Mouse (Mus musculus): ENCODE results near the gene Agbl5. TPM values are rescaled to one million over a fixed set of nuclear protein-coding genes. Genes with fewer than 3 reads are reported as not detected.

Gene Agbl5
- polyA plus RNA-seq, 1 experiment: 19.2 TPM

DNA sequence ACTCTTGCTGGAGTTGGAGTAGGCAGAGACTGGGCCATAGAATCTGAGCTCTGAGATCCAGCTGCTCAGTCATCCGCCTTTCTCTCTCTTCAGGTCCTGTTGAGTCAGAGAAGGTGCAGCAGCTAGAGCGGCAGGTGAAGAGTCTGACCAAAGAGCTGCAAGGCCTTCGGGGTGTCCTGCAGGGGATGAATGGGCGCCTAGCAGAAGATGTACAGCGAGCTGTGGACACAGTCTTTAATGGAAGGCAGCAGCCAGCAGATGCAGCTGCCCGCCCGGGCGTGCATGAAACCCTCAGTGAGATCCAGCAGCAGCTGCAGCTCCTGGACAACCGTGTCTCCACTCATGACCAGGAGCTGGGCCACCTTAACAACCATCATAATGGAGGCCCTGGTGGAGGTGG is 28.3 kb downstream of the Agbl5 start:
- no peak for TF ChIP-seq CTCF (IDR thresholded peaks at IDR 0.05; ENCODE audit: insufficient read depth, low read length)
- no peak for TF ChIP-seq POLR2A (IDR thresholded peaks at IDR 0.05; ENCODE audit: borderline replicate concordance, extremely low read depth, low read depth, low read length)
- 96% methylated on average over 9 of the region's 9 CpGs for WGBS
- DNase-seq: no peak
- peaks cover 36% of the 10 kb centered on the region for H3K4me1 ChIP-seq (ENCODE audit: control insufficient read depth, insufficient read depth, low read length)
- H3K4me3 ChIP-seq (replicated peaks; ENCODE audit: extremely low read depth, low read depth, low read length): no peak overlapping the region

DNA sequence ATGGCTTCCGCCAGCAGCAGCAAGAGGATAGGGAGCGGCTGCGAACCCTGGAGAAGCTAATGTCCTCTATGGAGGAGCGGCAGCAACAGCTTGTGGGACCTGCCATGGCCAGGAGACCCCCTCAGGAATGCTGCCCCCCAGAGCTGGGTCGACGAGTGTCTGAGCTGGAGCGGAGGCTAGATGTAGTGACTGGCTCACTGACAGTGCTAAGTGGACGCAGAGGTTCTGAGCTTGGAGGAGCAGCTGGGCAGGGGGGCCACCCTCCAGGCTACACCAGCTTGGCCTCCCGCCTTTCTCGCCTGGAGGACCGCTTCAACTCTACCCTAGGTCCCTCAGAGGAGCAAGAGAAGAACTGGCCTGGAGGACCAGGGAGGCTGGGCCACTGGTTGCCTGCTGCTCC is 28.9 kb downstream of the Agbl5 start:
- H3K4me3 ChIP-seq (replicated peaks; ENCODE audit: extremely low read depth, low read depth, low read length): no peak overlapping the region
- no peak for TF ChIP-seq POLR2A (IDR thresholded peaks at IDR 0.05; ENCODE audit: borderline replicate concordance, extremely low read depth, low read depth, low read length)
- no peak for TF ChIP-seq CTCF (IDR thresholded peaks at IDR 0.05; ENCODE audit: insufficient read depth, low read length)
- DNase-seq: no peak
- peaks cover 33% of the 10 kb centered on the region for H3K4me1 ChIP-seq (ENCODE audit: control insufficient read depth, insufficient read depth, low read length)
- 90% methylated on average over 11 of the region's 11 CpGs for WGBS

DNA sequence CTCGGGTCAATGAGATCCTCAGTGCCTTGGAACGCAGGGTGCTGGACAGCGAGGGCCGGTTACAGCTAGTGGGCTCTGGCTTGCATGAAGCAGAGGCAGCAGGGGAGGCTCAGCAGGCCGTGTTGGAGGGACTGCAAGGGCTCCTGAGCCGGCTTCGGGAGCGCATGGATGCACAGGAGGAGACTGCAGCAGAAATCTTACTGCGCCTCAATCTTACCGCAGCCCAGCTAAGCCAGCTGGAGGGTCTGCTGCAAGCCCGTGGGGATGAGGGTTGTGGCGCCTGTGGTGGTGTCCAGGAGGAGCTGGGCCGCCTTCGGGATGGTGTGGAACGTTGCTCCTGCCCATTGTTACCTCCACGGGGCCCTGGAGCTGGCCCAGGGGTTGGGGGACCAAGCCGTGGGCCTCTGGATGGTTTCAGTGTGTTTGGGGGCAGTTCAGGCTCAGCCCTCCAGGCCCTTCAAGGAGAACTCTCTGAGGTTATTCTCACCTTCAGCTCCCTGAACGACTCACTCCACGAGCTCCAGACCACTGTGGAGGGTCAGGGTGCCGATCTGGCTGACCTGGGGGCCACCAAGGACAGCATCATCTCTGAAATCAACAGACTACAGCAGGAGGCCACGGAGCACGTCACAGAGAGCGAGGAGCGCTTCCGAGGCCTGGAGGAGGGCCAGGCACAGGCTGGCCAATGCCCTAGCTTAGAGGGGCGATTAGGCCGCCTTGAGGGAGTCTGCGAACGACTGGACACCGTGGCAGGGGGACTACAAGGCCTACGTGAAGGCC is 29.6 kb downstream of the Agbl5 start:
- Histone ChIP-seq H3K4me3 (replicated peaks; ENCODE audit: extremely low read depth, low read depth, low read length) (no peak overlapping the region), H3K4me1 (ENCODE audit: control insufficient read depth, insufficient read depth, low read length) (peaks cover 27% of the 10 kb centered on the region)
- WGBS: 91% methylated on average over 31 of the region's 31 CpGs
- DNase-seq: no peak
- TF ChIP-seq POLR2A (IDR thresholded peaks at IDR 0.05; ENCODE audit: borderline replicate concordance, extremely low read depth, low read depth, low read length) (no peak), CTCF (IDR thresholded peaks at IDR 0.05; ENCODE audit: insufficient read depth, low read length) (no peak)

DNA sequence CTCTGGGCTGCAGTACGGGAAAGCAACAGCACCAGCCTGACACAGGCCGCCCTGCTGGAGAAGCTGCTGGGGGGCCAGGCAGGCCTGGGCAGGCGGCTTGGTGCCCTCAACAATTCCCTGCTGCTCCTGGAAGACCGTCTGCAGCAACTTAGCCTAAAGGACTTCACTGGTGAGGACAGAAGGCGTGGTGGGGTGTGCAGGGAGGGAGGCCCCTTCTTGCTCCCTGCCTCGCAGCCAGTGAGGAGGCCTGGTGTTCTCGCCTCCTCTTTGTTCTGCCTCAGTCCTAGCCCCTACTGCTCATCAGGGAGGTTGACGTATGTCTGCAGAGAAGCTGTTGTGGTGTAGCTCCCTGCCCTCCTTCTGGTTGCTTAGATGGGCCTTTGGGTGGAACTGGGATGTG is 30.2 kb downstream of the Agbl5 start:
- TF ChIP-seq POLR2A (IDR thresholded peaks at IDR 0.05; ENCODE audit: borderline replicate concordance, extremely low read depth, low read depth, low read length): no peak
- TF ChIP-seq CTCF (IDR thresholded peaks at IDR 0.05; ENCODE audit: insufficient read depth, low read length): no peak
- 91% methylated on average over 8 of the region's 8 CpGs for WGBS
- Histone ChIP-seq H3K4me3 (replicated peaks; ENCODE audit: extremely low read depth, low read depth, low read length) (no peak overlapping the region), H3K4me1 (ENCODE audit: control insufficient read depth, insufficient read depth, low read length) (peaks cover 24% of the 10 kb centered on the region)
- DNase-seq: no peak

DNA sequence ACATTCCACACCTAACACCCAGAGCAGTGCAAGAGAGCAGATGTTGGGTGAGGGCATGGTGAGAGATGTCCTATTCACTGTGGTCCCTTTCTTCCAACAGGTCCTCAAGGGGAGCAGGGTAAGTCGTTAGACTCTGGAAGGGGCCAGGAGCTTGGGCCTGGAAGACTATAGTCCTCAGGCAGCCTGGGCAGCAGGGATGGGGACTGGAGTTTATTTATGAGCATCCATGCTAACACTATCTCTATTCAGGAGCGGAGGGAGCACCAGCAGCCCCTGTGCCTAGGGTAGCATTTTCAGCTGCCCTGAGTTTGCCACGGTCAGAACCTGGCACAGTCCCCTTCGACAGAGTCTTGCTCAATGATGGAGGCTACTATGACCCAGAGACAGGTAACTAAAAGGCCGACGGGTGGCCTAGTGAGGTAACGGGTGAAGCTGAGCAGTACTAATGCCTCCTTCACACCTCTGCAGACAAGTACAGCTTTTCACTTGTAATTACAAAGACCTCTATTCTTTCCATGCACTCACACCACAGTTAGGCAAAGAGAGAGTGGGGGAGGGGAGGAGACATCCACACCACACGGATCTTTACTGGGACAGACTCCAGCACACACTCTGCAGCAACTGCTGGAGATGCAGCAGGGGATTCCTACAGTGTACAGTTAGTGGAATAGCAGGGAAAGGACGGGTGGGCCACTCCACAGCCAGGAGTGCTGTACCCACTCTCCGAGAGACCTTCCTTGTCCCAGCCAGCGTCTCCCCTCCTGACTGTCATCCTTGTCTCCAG is 31.5 kb downstream of the Agbl5 start:
- no peak for DNase-seq

DNA sequence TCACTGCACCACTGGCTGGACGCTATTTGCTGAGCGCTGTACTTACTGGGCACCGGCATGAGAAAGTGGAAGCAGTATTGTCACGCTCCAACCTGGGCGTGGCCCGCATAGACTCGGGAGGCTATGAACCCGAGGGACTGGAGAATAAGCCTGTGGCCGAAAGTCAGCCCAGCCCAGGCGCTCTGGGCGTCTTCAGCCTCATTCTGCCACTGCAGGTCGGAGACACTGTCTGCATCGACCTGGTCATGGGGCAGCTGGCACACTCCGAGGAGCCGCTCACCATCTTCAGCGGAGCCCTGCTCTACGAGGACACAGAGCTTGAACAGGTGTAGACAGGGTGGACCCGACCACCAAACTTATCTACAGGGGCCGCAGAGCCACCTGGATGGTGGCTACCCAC is 32.1 kb downstream of the Agbl5 start:
- Histone ChIP-seq H3K4me1 (ENCODE audit: control insufficient read depth, insufficient read depth, low read length) (peaks cover 13% of the 10 kb centered on the region), H3K4me3 (replicated peaks; ENCODE audit: extremely low read depth, low read depth, low read length) (peak overlapping the region; percentile 19)
- WGBS: 56% methylated on average over 19 of the region's 19 CpGs
- TF ChIP-seq POLR2A (IDR thresholded peaks at IDR 0.05; ENCODE audit: borderline replicate concordance, extremely low read depth, low read depth, low read length) (peak; percentile 15; the same call in 1 of the 2 replicates), CTCF (IDR thresholded peaks at IDR 0.05; ENCODE audit: insufficient read depth, low read length) (no peak)
- DNase-seq: peak; percentile 49

More for the DNA sequence above, 31.5 kb downstream of the Agbl5 start:
- TF ChIP-seq CTCF (IDR thresholded peaks at IDR 0.05; ENCODE audit: insufficient read depth, low read length): no peak
- TF ChIP-seq POLR2A (IDR thresholded peaks at IDR 0.05; ENCODE audit: borderline replicate concordance, extremely low read depth, low read depth, low read length): no peak
- WGBS: 68% methylated on average over 11 of the region's 11 CpGs
- H3K4me3 ChIP-seq (replicated peaks; ENCODE audit: extremely low read depth, low read depth, low read length): no peak overlapping the region
- peaks cover 19% of the 10 kb centered on the region for H3K4me1 ChIP-seq (ENCODE audit: control insufficient read depth, insufficient read depth, low read length)

DNA sequence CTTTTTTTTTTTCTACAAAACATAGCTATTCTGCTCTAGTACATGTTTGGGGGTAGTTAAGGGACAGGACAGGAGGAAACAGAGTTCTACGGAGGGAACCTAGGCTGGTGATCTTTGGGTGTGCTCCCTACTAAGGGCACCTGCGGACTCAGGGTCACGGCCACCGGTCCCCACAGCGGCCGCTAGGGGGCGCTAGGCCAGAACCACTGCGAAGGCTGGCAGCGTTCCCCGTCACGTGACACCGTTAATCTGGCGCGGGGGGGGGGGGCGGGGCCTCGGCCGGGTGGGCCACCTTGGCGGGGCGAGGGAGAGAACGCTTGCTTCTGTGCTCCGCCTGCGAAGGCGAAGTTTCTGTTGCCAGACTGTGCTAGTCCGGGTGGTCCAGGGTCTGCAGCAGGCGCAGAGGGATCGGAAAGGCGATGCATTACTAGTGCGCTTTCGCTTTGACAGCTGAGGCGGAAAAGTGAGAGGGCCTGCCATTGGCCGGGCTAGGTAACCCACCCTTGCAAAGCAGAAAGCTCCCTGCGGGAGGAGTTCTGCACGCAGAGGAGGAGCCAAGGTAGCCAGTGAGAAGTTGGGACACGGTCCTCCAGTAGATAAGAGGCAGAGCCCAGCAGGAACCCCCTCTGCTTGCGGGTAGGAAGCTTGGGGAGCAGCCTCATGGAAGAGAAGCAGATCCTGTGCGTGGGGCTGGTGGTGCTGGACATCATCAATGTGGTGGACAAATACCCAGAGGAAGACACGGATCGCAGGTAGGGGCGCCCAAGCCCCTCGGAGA is 33.0 kb downstream of the Agbl5 start, which contains the start of gene Khk:
Gene Khk (plus strand): TSS at position 176 of the 778 bp plus-strand sequence.
- Histone ChIP-seq H3K4me3 (replicated peaks; ENCODE audit: extremely low read depth, low read depth, low read length) (peak within 1 kb of the TSS; percentile 91), H3K4me1 (ENCODE audit: control insufficient read depth, insufficient read depth, low read length) (peaks cover 8% of the 10 kb centered on the region)
- TF ChIP-seq POLR2A (IDR thresholded peaks at IDR 0.05; ENCODE audit: borderline replicate concordance, extremely low read depth, low read depth, low read length) (peak; percentile 73; the same call in 1 of the 2 replicates), CTCF (IDR thresholded peaks at IDR 0.05; ENCODE audit: insufficient read depth, low read length) (peak; percentile 64)
- peak; percentile 90 for DNase-seq
- 1% methylated on average over 40 of the region's 40 CpGs for WGBS

DNA sequence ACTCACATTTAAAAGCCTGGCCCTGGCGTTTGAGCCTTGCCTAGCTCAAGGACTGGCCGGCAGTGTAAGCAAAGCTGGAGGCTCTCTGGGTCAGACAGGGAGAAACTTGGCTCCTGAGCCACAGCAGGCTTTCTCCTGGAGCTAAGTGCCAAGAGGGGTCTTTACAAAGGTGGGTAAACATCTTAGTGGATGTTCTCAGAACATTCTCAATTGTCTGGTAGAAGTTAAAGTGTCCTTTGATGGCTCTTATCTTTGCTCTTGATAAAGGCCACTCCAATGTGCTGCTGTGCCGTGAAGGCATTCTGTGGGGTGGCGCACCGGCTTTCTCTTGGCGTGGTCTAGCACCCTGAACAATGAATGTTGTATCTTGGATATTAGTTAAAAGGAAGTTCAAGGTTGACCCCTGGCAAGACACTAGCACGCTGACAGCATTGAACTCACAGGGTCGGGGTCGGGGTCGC is 34.1 kb downstream of the Agbl5 start:
- H3K4me3 ChIP-seq (replicated peaks; ENCODE audit: extremely low read depth, low read depth, low read length): no peak overlapping the region
- no peak for TF ChIP-seq CTCF (IDR thresholded peaks at IDR 0.05; ENCODE audit: insufficient read depth, low read length)
- TF ChIP-seq POLR2A (IDR thresholded peaks at IDR 0.05; ENCODE audit: borderline replicate concordance, extremely low read depth, low read depth, low read length): no peak
- DNase-seq: peak; percentile 32
- 41% methylated on average over 10 of the region's 10 CpGs for WGBS
- H3K4me1 ChIP-seq (ENCODE audit: control insufficient read depth, insufficient read depth, low read length): peaks cover 3% of the 10 kb centered on the region

DNA sequence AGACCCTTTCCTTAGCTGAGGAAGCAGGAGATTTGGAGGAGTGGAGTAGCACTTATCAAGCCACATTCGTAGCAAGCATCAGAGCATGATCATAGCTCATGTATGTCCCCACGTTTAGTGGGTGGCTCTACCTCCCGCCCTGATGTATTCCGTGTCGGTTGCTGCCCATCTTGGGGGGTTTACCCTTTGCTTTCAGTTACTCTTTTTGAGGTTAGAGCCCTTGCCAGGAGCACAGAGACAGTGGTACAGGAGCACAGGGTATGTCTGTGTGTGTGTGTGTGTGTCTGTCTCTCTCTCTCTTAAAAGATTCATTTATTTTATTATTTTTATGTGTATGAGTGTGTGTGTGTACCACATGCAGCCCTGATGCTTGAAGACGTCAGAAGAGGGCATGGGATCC is 34.6 kb downstream of the Agbl5 start:
- no peak overlapping the region for H3K4me3 ChIP-seq (replicated peaks; ENCODE audit: extremely low read depth, low read depth, low read length)
- H3K4me1 ChIP-seq (ENCODE audit: control insufficient read depth, insufficient read depth, low read length): peaks cover 3% of the 10 kb centered on the region
- TF ChIP-seq CTCF (IDR thresholded peaks at IDR 0.05; ENCODE audit: insufficient read depth, low read length) (no peak), POLR2A (IDR thresholded peaks at IDR 0.05; ENCODE audit: borderline replicate concordance, extremely low read depth, low read depth, low read length) (no peak)
- DNase-seq: no peak
- WGBS: 67% methylated on average over 6 of the region's 6 CpGs
